Mouse (Mus musculus): Measurements from ENCODE around the gene Ankrd23.

DNA sequence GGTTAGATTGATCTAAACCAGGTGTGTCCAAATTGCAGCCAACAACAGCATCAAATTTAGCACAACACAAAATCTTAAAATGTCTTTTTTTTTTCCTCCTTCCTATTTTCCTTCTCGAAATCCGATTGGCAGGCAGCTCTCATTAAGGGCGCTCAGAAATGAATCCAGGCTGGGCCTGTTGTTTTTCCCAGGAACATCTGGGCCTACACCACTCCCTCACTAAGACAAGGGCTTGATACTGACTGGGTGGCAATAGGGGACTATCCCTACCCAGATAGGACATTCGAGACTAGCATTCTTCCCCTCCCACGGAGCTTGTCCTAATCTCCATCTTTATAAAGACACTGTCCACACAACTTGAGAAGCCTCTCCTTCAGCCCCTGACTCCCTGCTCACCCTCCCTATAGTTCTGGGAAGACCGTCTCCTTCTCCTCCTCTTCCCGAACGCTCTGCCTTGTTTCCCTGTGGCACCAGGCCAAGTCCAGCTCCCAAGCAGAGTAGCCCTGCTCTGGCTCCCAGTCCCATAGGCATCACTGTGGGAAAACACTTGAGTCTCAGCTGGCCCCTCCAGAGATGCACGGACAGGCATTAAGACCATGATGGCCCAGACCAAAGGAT lies 11.4 kb upstream of the Ankrd23 start:
- TF ChIP-seq CTCF (IDR thresholded peaks at IDR 0.05; ENCODE audit: extremely low read depth, insufficient read length, insufficient replicate concordance, low read depth, low read length) (no peak), POLR2A (IDR thresholded peaks at IDR 0.05; ENCODE audit: low read depth, low read length) (no peak)
